Mouse (Mus musculus) megakaryocyte, embryonic 14.5 days (primary cell): ENCODE results near the gene Gtpbp3.

ENCODE experiments used
- FLI1 ChIP-seq: IDR thresholded peaks from 2 replicates; pipeline ENCODE4 v1.6.1; 2012; ENCODE audit warnings: low read length, inconsistent platforms, mixed read lengths
- GATA1 ChIP-seq: IDR thresholded peaks from 3 replicates; pipeline ENCODE4 v1.6.1; 2012; ENCODE audit warnings: mixed read lengths, low read length, inconsistent platforms, borderline replicate concordance

GRCm38 (mm10) chr8:71511644-71512043 lies 23.7 kb downstream of the Gtpbp3 start, which contains the start of gene Plvap:
- TF ChIP-seq GATA1 (no peak), FLI1 (no peak)
